Mouse (Mus musculus): ENCODE measurements at regions not wholly inside any gene's neighbourhood (a gene's known extent, or its start where the extent isn't known, plus 50 kb on each side); places are given as distances from the start of the nearest gene placed in this dataset.
A peak's percentile ranks its signal among the peaks of the same experiment; 100 is the strongest.

- WGBS, result 72% methylated on average over 3 of the region's 3 CpGs
- no peak for DNase-seq (ENCODE audit: low spot score)
- ATAC-seq (replicated peaks; ENCODE audit: low FRiP score), result no peak
- H3K27me3 ChIP-seq (ENCODE audit: control insufficient read depth, insufficient read depth, low read length), result no peaks in the 10 kb centered on the region
- H3K27ac ChIP-seq (ENCODE audit: low read depth, low read length), result no peak overlapping the region
- H3K4me3 ChIP-seq (ENCODE audit: low read depth, low read length), result no peak overlapping the region
- H3K9ac ChIP-seq (ENCODE audit: low read length), result no peak overlapping the region
- H3K4me2 ChIP-seq (ENCODE audit: low read depth, low read length, severe bottlenecking), result no peak overlapping the region
- no peaks in the 10 kb centered on the region for H3K9me3 ChIP-seq (ENCODE audit: control insufficient read depth, low read length)
- no peaks in the 10 kb centered on the region for H3K36me3 ChIP-seq (ENCODE audit: control insufficient read depth, insufficient read depth, low read length)
- H3K4me1 ChIP-seq (replicated peaks; ENCODE audit: control insufficient read depth, insufficient read depth, low read length), result no peaks in the 10 kb centered on the region
Measured at GRCm38 (mm10) chr14:104871203-104871602, 305.9 kb downstream of the Rbm26 start.

GRCm38 (mm10) chr14:104867540-104867939 is 309.6 kb downstream of the Rbm26 start:
- no peak overlapping the region for H3K4me3 ChIP-seq (ENCODE audit: low read depth, low read length)
- H3K27ac ChIP-seq (ENCODE audit: low read depth, low read length), result no peak overlapping the region
- DNase-seq (ENCODE audit: low spot score) (no peak), ATAC-seq (replicated peaks; ENCODE audit: low FRiP score) (no peak)
- H3K9me3 ChIP-seq (ENCODE audit: control insufficient read depth, low read length), result no peaks in the 10 kb centered on the region
- 86% methylated on average over 6 of the region's 6 CpGs for WGBS
- no peaks in the 10 kb centered on the region for H3K36me3 ChIP-seq (ENCODE audit: control insufficient read depth, insufficient read depth, low read length)
- no peaks in the 10 kb centered on the region for H3K27me3 ChIP-seq (ENCODE audit: control insufficient read depth, insufficient read depth, low read length)
- H3K9ac ChIP-seq (ENCODE audit: low read length), result no peak overlapping the region
- no peak overlapping the region for H3K4me2 ChIP-seq (ENCODE audit: low read depth, low read length, severe bottlenecking)
- no peaks in the 10 kb centered on the region for H3K4me1 ChIP-seq (replicated peaks; ENCODE audit: control insufficient read depth, insufficient read depth, low read length)

- H3K36me3 ChIP-seq (ENCODE audit: control insufficient read depth, insufficient read depth, low read length), result no peaks in the 10 kb centered on the region
- H3K4me1 ChIP-seq (replicated peaks; ENCODE audit: control insufficient read depth, insufficient read depth, low read length), result no peaks in the 10 kb centered on the region
- 0 out of 2 replicates have a peak, but pooled peaks have one; percentile 18 for ATAC-seq (replicated peaks; ENCODE audit: low FRiP score)
- no peak overlapping the region for H3K4me2 ChIP-seq (ENCODE audit: low read depth, low read length, severe bottlenecking)
- no peaks in the 10 kb centered on the region for H3K9me3 ChIP-seq (ENCODE audit: control insufficient read depth, low read length)
- no peak overlapping the region for H3K9ac ChIP-seq (ENCODE audit: low read length)
- no peak overlapping the region for H3K27ac ChIP-seq (ENCODE audit: low read depth, low read length)
- WGBS, result 70% methylated on average over 9 of the region's 9 CpGs
- H3K27me3 ChIP-seq (ENCODE audit: control insufficient read depth, insufficient read depth, low read length), result no peaks in the 10 kb centered on the region
- H3K4me3 ChIP-seq (ENCODE audit: low read depth, low read length), result no peak overlapping the region
- DNase-seq (ENCODE audit: low spot score), result no peak
Measured at GRCm38 (mm10) chr14:104863881-104864280, 313.2 kb downstream of the Rbm26 start.

GRCm38 (mm10) chr14:104855913-104856312 is 321.2 kb downstream of the Rbm26 start:
- DNase-seq (ENCODE audit: low spot score), result no peak
- WGBS, result 82% methylated on average over 1 of the region's 1 CpGs
- ATAC-seq (replicated peaks; ENCODE audit: low FRiP score), result no peak
- no peaks in the 10 kb centered on the region for H3K4me1 ChIP-seq (replicated peaks; ENCODE audit: control insufficient read depth, insufficient read depth, low read length)
- no peaks in the 10 kb centered on the region for H3K9me3 ChIP-seq (ENCODE audit: control insufficient read depth, low read length)
- no peaks in the 10 kb centered on the region for H3K27me3 ChIP-seq (ENCODE audit: control insufficient read depth, insufficient read depth, low read length)
- H3K27ac ChIP-seq (ENCODE audit: low read depth, low read length), result no peak overlapping the region
- no peak overlapping the region for H3K4me2 ChIP-seq (ENCODE audit: low read depth, low read length, severe bottlenecking)
- H3K36me3 ChIP-seq (ENCODE audit: control insufficient read depth, insufficient read depth, low read length), result no peaks in the 10 kb centered on the region
- no peak overlapping the region for H3K9ac ChIP-seq (ENCODE audit: low read length)
- no peak overlapping the region for H3K4me3 ChIP-seq (ENCODE audit: low read depth, low read length)

- Histone ChIP-seq H3K36me3 (ENCODE audit: control insufficient read depth, insufficient read depth, low read length) (no peaks in the 10 kb centered on the region), H3K9me3 (ENCODE audit: control insufficient read depth, low read length) (no peaks in the 10 kb centered on the region), H3K9ac (ENCODE audit: low read length) (no peak overlapping the region), H3K27me3 (ENCODE audit: control insufficient read depth, insufficient read depth, low read length) (no peaks in the 10 kb centered on the region), H3K27ac (ENCODE audit: low read depth, low read length) (no peak overlapping the region), H3K4me1 (replicated peaks; ENCODE audit: control insufficient read depth, insufficient read depth, low read length) (no peaks in the 10 kb centered on the region), H3K4me2 (ENCODE audit: low read depth, low read length, severe bottlenecking) (no peak overlapping the region), H3K4me3 (ENCODE audit: low read depth, low read length) (no peak overlapping the region)
- ATAC-seq (replicated peaks; ENCODE audit: low FRiP score) (no peak), DNase-seq (ENCODE audit: low spot score) (no peak)
- WGBS, result 95% methylated on average over 4 of the region's 4 CpGs
Measured at GRCm38 (mm10) chr14:104849274-104849673, 326.8 kb upstream of the Rnf219 start.

- Histone ChIP-seq H3K9me3 (ENCODE audit: control insufficient read depth, low read length) (no peaks in the 10 kb centered on the region), H3K4me2 (ENCODE audit: low read depth, low read length, severe bottlenecking) (no peak overlapping the region), H3K4me1 (replicated peaks; ENCODE audit: control insufficient read depth, insufficient read depth, low read length) (no peaks in the 10 kb centered on the region), H3K9ac (ENCODE audit: low read length) (no peak overlapping the region), H3K27me3 (ENCODE audit: control insufficient read depth, insufficient read depth, low read length) (no peaks in the 10 kb centered on the region), H3K4me3 (ENCODE audit: low read depth, low read length) (no peak overlapping the region), H3K36me3 (ENCODE audit: control insufficient read depth, insufficient read depth, low read length) (no peaks in the 10 kb centered on the region), H3K27ac (ENCODE audit: low read depth, low read length) (no peak overlapping the region)
- WGBS, result 30% methylated on average over 4 of the region's 4 CpGs
- ATAC-seq (replicated peaks; ENCODE audit: low FRiP score), result peak; percentile 74
- peak; percentile 58 for DNase-seq (ENCODE audit: low spot score)
Measured at GRCm38 (mm10) chr14:104827404-104827803, 305.0 kb upstream of the Rnf219 start.

- Histone ChIP-seq H3K4me1 (replicated peaks; ENCODE audit: control insufficient read depth, insufficient read depth, low read length) (0 out of 2 replicates have a peak, but pooled peaks cover 2% of the 10 kb centered on the region), H3K27ac (ENCODE audit: low read depth, low read length) (no peak overlapping the region), H3K4me3 (ENCODE audit: low read depth, low read length) (no peak overlapping the region), H3K9me3 (ENCODE audit: control insufficient read depth, low read length) (no peaks in the 10 kb centered on the region), H3K4me2 (ENCODE audit: low read depth, low read length, severe bottlenecking) (no peak overlapping the region), H3K36me3 (ENCODE audit: control insufficient read depth, insufficient read depth, low read length) (no peaks in the 10 kb centered on the region), H3K9ac (ENCODE audit: low read length) (no peak overlapping the region), H3K27me3 (ENCODE audit: control insufficient read depth, insufficient read depth, low read length) (no peaks in the 10 kb centered on the region)
- no peak for DNase-seq (ENCODE audit: low spot score)
- 54% methylated on average over 1 of the region's 1 CpGs for WGBS
- no peak for ATAC-seq (replicated peaks; ENCODE audit: low FRiP score)
Measured at GRCm38 (mm10) chr14:104824926-104825325, 302.5 kb upstream of the Rnf219 start.

- no peak for DNase-seq (ENCODE audit: low spot score)
- H3K27ac ChIP-seq (ENCODE audit: low read depth, low read length), result no peak overlapping the region
- H3K9ac ChIP-seq (ENCODE audit: low read length), result no peak overlapping the region
- no peaks in the 10 kb centered on the region for H3K27me3 ChIP-seq (ENCODE audit: control insufficient read depth, insufficient read depth, low read length)
- H3K4me2 ChIP-seq (ENCODE audit: low read depth, low read length, severe bottlenecking), result no peak overlapping the region
- WGBS, result 75% methylated on average over 1 of the region's 1 CpGs
- H3K4me3 ChIP-seq (ENCODE audit: low read depth, low read length), result no peak overlapping the region
- H3K9me3 ChIP-seq (ENCODE audit: control insufficient read depth, low read length), result no peaks in the 10 kb centered on the region
- no peak for ATAC-seq (replicated peaks; ENCODE audit: low FRiP score)
- H3K4me1 ChIP-seq (replicated peaks; ENCODE audit: control insufficient read depth, insufficient read depth, low read length), result 0 out of 2 replicates have a peak, but pooled peaks cover 2% of the 10 kb centered on the region
- no peaks in the 10 kb centered on the region for H3K36me3 ChIP-seq (ENCODE audit: control insufficient read depth, insufficient read depth, low read length)
Measured at GRCm38 (mm10) chr14:104824224-104824623, 301.8 kb upstream of the Rnf219 start.

- Histone ChIP-seq H3K9ac (ENCODE audit: low read length) (no peak overlapping the region), H3K4me3 (ENCODE audit: low read depth, low read length) (no peak overlapping the region), H3K27ac (ENCODE audit: low read depth, low read length) (no peak overlapping the region), H3K36me3 (ENCODE audit: control insufficient read depth, insufficient read depth, low read length) (no peaks in the 10 kb centered on the region), H3K27me3 (ENCODE audit: control insufficient read depth, insufficient read depth, low read length) (no peaks in the 10 kb centered on the region), H3K4me2 (ENCODE audit: low read depth, low read length, severe bottlenecking) (no peak overlapping the region), H3K4me1 (replicated peaks; ENCODE audit: control insufficient read depth, insufficient read depth, low read length) (0 out of 2 replicates have a peak, but pooled peaks cover 2% of the 10 kb centered on the region), H3K9me3 (ENCODE audit: control insufficient read depth, low read length) (no peaks in the 10 kb centered on the region)
- 36% methylated on average over 11 of the region's 11 CpGs for WGBS
- ATAC-seq (replicated peaks; ENCODE audit: low FRiP score) (peak; percentile 55; the same call in 1 of the 2 replicates), DNase-seq (ENCODE audit: low spot score) (no peak)
Measured at GRCm38 (mm10) chr14:104821903-104822573, 299.6 kb upstream of the Rnf219 start.

Measured in forebrain, embryonic 11.5 days (tissue).